Mouse (Mus musculus) E14TG2a.4 (cell line): ENCODE results near the gene Slc7a11.

ENCODE experiments used
- H3K27me3 ChIP-seq: 2 replicates; pipeline ENCODE4 v1.6.1; 2014; ENCODE audit warnings: low read length, control low read depth; ENCODE audit not compliant: insufficient read depth
- H3K36me3 ChIP-seq: 2 replicates; pipeline ENCODE4 v1.6.1; 2014; ENCODE audit warnings: low read length, control low read depth; ENCODE audit not compliant: insufficient read depth
- H3K4me1 ChIP-seq: replicated peaks from 2 replicates; pipeline ENCODE4 v1.6.1; 2014; ENCODE audit warnings: low read depth, low read length, control low read depth
- H3K4me3 ChIP-seq: replicated peaks from 2 replicates; pipeline ENCODE4 v1.5.1; 2014; ENCODE audit warnings: mild to moderate bottlenecking, low read length
- H3K9me3 ChIP-seq: 2 replicates; pipeline ENCODE4 v1.6.1; 2014; ENCODE audit warnings: low read length, control low read depth
- CTCF ChIP-seq: conservative IDR thresholded peaks from 2 replicates; pipeline ENCODE4 v1.5.1; 2014; ENCODE audit warnings: low read length
- NANOG ChIP-seq: IDR thresholded peaks from 2 replicates; pipeline ENCODE4 v1.6.1; 2014; ENCODE audit warnings: borderline replicate concordance, low read length, mixed read lengths
- POU5F1 ChIP-seq: IDR thresholded peaks from 2 replicates; pipeline ENCODE4 v1.6.1; 2014; ENCODE audit warnings: low read length, borderline replicate concordance

Slc7a11 gene

DNA sequence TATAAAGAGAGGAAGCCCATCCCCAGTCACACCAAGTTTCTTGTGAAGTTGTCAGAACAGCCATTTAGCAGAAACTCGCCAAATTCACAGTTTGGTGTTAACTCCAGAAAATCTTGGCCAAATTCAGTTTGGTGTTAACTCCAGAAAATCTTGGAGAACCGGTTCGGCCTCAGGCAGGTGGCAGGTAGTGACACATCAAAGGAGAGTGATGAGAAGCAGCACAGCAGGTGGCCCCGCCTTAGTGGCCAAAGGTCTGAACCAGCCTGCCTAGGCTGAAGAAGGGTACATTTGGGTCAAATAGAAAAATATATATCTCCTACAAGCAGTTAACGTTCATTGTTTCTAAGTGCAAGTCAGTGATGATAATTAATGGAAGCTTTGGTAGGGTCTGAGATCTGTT is 417.4 kb downstream of the Slc7a11 start:
- TF ChIP-seq NANOG (no peak), POU5F1 (no peak), CTCF (no peak)
- H3K36me3 ChIP-seq = no peaks in the 10 kb centered on the region
- peaks cover 6% of the 10 kb centered on the region for H3K9me3 ChIP-seq
- H3K27me3 ChIP-seq = no peaks in the 10 kb centered on the region
- no peak overlapping the region for H3K4me3 ChIP-seq
- no peaks in the 10 kb centered on the region for H3K4me1 ChIP-seq

DNA sequence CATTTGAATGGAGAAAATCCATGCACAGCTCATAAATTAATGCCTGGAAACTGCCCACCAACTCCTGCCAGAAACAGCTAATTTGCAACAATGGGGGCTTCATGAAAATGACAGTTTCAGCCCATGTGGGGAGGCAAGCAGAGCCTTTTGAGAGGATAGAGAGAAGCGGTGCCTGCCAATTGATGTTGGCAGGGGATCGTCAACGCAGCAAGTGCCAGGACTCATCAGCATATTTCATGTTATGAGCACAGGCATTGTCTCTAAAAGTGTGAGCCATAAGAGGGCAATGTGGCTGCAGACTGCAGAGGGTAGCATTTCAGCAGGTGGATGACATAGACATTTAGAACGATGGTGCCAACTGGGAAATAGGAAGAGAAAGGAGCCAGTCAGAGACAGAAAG is 429.0 kb downstream of the Slc7a11 start:
- Histone ChIP-seq H3K4me3 (no peak overlapping the region), H3K27me3 (no peaks in the 10 kb centered on the region), H3K9me3 (no peaks in the 10 kb centered on the region), H3K4me1 (no peaks in the 10 kb centered on the region), H3K36me3 (no peaks in the 10 kb centered on the region)
- no peak for TF ChIP-seq POU5F1
- no peak for TF ChIP-seq CTCF
- no peak for TF ChIP-seq NANOG

DNA sequence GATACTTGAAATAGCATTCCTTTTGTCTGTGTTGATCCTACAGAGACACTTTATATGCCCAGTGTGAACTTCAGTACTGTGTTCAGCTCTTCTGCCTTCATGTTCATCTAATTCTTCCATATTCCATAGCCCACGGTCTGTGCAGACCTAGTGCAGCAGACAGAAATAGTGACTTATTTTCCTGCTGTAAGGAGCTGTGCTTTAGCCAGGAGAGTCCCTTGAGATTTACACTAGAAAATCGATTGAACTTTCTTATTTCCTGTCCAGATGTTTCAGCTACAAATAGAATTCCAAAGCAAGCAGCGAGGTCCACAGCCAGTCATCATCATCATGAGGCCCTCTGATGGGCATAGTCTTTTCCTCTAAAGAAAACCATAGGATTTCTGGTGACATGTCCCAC is 431.4 kb downstream of the Slc7a11 start:
- H3K4me3 ChIP-seq = no peak overlapping the region
- no peaks in the 10 kb centered on the region for H3K27me3 ChIP-seq
- TF ChIP-seq POU5F1 (no peak), NANOG (no peak), CTCF (no peak)
- no peaks in the 10 kb centered on the region for H3K36me3 ChIP-seq
- no peaks in the 10 kb centered on the region for H3K4me1 ChIP-seq
- H3K9me3 ChIP-seq = no peaks in the 10 kb centered on the region

DNA sequence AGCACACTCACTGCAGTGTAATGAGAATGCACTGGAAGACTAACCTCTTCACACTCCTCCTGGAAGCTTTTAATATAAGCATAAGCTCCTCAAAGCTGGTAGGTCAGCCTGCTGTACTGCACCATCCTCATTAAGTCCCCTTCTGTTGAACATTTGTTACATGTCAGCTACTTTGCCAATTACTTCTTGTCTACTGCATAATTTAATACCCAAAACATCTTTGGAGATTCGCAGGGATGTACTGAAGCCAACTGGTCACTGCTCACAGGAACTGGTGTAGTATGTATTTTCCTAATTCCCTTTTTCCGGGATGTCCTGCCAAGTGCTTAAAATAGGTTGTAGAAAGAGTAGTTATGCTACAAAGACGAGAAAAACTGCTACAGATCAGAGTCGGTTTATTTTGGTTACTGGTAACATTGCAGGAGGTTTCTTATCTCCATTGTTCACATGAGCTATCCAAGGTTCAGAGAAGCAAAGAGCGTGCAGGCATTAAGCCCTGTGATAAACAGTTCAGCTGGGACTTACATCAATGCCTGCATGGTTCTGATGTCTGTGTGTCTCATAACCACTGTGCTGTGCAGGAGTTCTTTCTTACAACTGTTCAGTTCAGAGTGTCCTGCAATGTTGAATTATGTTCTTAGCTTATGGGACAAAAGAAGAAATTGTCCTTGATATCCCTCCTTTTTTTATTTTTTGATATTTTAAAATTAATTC is 439.3 kb downstream of the Slc7a11 start:
- TF ChIP-seq POU5F1 = no peak
- TF ChIP-seq CTCF = no peak
- TF ChIP-seq NANOG = no peak
- Histone ChIP-seq H3K4me3 (no peak overlapping the region), H3K27me3 (no peaks in the 10 kb centered on the region), H3K4me1 (no peaks in the 10 kb centered on the region), H3K9me3 (peaks cover 9% of the 10 kb centered on the region), H3K36me3 (no peaks in the 10 kb centered on the region)

DNA sequence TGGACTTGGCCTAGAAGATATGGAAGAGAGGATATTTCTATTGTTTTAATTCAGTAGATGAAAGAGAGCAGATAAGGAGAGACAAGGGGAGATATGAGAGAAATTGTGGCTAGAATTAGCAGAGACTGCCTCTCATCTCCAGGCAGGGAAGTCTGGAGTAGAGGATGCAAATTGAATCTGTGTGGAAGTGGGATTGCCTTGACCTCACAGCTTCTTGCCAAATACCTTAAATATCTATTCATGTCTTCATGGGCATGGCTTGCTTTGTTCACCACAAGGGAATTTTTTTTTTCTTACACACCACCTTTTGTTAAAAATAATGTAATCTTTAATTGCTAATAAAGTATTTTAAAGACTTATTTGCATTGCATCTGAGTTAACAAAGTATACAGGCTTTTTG is 441.3 kb downstream of the Slc7a11 start:
- no peak for TF ChIP-seq NANOG
- TF ChIP-seq CTCF = no peak
- no peak for TF ChIP-seq POU5F1
- Histone ChIP-seq H3K4me1 (no peaks in the 10 kb centered on the region), H3K27me3 (no peaks in the 10 kb centered on the region)

DNA sequence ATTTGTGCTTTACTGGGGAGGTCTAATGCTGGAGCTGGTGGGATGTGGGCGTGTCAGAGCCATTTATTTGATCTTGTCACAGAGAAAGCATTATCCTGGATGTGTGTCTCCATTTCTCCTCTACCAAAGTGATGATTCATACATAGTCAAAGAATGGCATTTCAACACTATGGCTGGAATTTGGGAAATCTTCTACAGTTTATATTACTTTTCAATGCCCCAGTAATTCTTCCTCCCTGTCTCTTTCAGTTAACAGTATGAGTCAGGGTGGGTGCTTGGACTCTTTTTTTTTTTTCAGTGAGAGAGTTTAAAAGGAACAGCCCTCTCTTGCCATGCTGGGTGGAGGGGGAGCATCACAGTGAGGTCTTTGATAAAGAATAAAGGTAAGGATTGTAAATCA is 441.8 kb downstream of the Slc7a11 start:
- Histone ChIP-seq H3K4me3 (no peak overlapping the region), H3K9me3 (peaks cover 14% of the 10 kb centered on the region), H3K4me1 (no peaks in the 10 kb centered on the region), H3K36me3 (no peaks in the 10 kb centered on the region), H3K27me3 (no peaks in the 10 kb centered on the region)
- TF ChIP-seq NANOG (no peak), POU5F1 (no peak), CTCF (no peak)

More for the DNA sequence above, 441.3 kb downstream of the Slc7a11 start:
- Histone ChIP-seq H3K4me3 (no peak overlapping the region), H3K36me3 (no peaks in the 10 kb centered on the region), H3K9me3 (peaks cover 14% of the 10 kb centered on the region)

DNA sequence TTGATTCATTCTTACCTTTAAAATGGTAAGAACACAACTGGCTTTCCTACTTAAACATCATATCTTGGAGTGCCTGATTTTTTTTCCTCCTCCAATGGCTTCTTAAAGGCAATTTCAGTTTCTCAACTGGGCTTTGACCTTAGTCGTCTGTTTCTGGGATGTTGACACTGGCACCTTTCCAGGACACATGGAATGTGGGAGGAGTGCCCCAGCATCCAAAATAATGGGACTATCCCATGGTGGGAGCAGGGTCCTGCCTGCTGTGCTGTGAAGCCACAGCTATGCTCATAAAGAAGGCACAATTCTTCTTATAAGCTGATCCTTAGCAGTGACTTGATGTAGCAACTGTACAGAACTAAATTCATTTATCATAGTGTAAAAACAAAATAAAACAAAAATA is 450.5 kb downstream of the Slc7a11 start:
- Histone ChIP-seq H3K4me1 (no peaks in the 10 kb centered on the region), H3K27me3 (no peaks in the 10 kb centered on the region), H3K36me3 (no peaks in the 10 kb centered on the region), H3K4me3 (no peak overlapping the region), H3K9me3 (no peaks in the 10 kb centered on the region)
- TF ChIP-seq CTCF (no peak), NANOG (no peak)

DNA sequence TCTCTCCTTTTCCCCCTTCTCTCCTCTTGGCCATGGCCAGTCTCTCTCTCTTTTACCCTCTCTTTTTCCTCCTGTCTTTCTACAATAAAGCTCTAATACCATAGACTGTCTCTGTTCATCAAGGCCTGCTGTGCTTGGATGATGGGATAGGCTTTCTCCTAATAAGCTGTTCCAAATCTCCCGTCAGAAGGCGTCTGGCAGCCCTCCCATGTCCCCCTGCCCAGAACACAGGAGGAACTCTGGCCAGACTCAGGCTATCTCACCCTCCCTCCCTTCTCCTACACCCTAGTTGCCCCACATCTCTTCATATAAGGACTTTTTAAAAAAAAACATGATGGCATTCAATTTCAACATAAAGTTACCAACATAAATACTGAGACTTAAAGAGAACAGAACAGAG is 456.2 kb downstream of the Slc7a11 start:
- TF ChIP-seq CTCF = no peak
- no peak for TF ChIP-seq POU5F1
- TF ChIP-seq NANOG = no peak
- Histone ChIP-seq H3K4me1 (no peaks in the 10 kb centered on the region), H3K36me3 (no peaks in the 10 kb centered on the region), H3K9me3 (no peaks in the 10 kb centered on the region), H3K4me3 (no peak overlapping the region), H3K27me3 (no peaks in the 10 kb centered on the region)

DNA sequence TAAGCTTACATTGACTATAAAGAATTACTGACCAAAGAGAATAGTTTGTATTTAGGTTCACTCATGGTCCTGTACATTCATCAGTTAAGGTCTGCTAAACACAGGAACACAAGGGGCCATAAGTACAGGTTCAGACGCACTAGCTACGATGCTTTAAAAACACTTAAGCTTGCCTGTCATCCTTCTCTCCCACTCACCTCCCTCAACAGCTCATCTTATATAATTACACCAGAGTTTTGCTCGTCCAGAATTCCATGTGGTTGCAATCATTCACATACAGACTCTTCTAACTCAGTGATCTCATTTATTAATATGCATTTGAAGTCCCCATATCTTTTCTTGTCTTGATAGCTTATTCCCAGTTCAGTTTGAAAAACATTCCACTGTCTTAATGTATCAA is 458.6 kb downstream of the Slc7a11 start:
- no peaks in the 10 kb centered on the region for H3K27me3 ChIP-seq
- no peaks in the 10 kb centered on the region for H3K4me1 ChIP-seq
- H3K4me3 ChIP-seq = no peak overlapping the region
- no peaks in the 10 kb centered on the region for H3K9me3 ChIP-seq
- H3K36me3 ChIP-seq = no peaks in the 10 kb centered on the region
- no peak for TF ChIP-seq NANOG
- TF ChIP-seq CTCF = no peak
- TF ChIP-seq POU5F1 = no peak
